Mouse (Mus musculus) lung, postnatal 0 days (tissue): ENCODE data around the gene Yes1. TPM values are rescaled to one million over a fixed set of nuclear protein-coding genes. Genes with fewer than 3 reads are reported as not detected.
"Not testable (repeated sequence)": the region's sequence is repeated elsewhere in the genome, so short reads cannot be mapped to it uniquely, and the experiment has no call there.

Experiments
- ATAC-seq: fragments of 200-750 bp; cut with Nextera tagmentation; 2 replicates; pipeline ENCODE4 v1.8.0; 2017; ENCODE audit warnings: moderate library complexity
- DNase-seq: peaks from one replicate; pipeline ENCODE4 v3.0.0-alpha.2; 2016; ENCODE audit warnings: low spot score
- H3K27ac ChIP-seq: fragments of 300-500 bp; sonication (generic); 2 replicates; pipeline ENCODE4 v1.5.1; 2014; ENCODE audit warnings: antibody characterized with exemption, mild to moderate bottlenecking, low read length, mixed read lengths
- H3K27me3 ChIP-seq: fragments of 300-500 bp; sonication (generic); replicated peaks from 2 replicates; pipeline ENCODE4 v1.6.1; 2014; ENCODE audit warnings: low read length, mixed read lengths; ENCODE audit not compliant: insufficient read depth
- H3K36me3 ChIP-seq: fragments of 300-500 bp; sonication (generic); 2 replicates; pipeline ENCODE4 v1.6.1; 2014; ENCODE audit warnings: low read length, mixed read lengths; ENCODE audit not compliant: insufficient read depth
- H3K4me1 ChIP-seq: fragments of 300-500 bp; sonication (generic); 2 replicates; pipeline ENCODE4 v1.6.1; 2014; ENCODE audit warnings: antibody characterized with exemption, low read depth, low read length, mixed read lengths; ENCODE audit not compliant: insufficient read depth
- H3K4me2 ChIP-seq: fragments of 300-500 bp; sonication (generic); replicated peaks from 2 replicates; pipeline ENCODE4 v1.6.1; 2014; ENCODE audit warnings: low read depth, mild to moderate bottlenecking, low read length, moderate library complexity, mixed read lengths
- H3K4me3 ChIP-seq: fragments of 300-500 bp; sonication (generic); 2 replicates; pipeline ENCODE4 v1.5.1; 2014; ENCODE audit warnings: low read depth, low read length
- H3K9ac ChIP-seq: fragments of 300-500 bp; sonication (generic); replicated peaks from 2 replicates; pipeline ENCODE4 v1.6.1; 2014; ENCODE audit warnings: low read depth, mild to moderate bottlenecking
- H3K9me3 ChIP-seq: fragments of 300-500 bp; sonication (generic); 2 replicates; pipeline ENCODE4 v1.6.1; 2016; ENCODE audit warnings: low read length, mixed read lengths
- CTCF ChIP-seq: IDR thresholded peaks from 2 replicates; pipeline ENCODE4 v1.5.1; 2016; ENCODE audit warnings: antibody characterized with exemption, mild to moderate bottlenecking
- EP300 ChIP-seq: IDR thresholded peaks from 2 replicates; pipeline ENCODE4 v1.6.1; 2016; ENCODE audit warnings: antibody characterized with exemption, mild to moderate bottlenecking, control low read depth
- whole genome bisulfite sequencing: fragments of 180-500 bp; shearing (Covaris S2); extraction: QIAGEN DNeasy Blood & Tissue Kit; methylation state at CpG from one replicate; pipeline ENCODE4 v1.1.7; 2014; 5-methylcytosine and 5-hydroxymethylcytosine counted together
- polyA plus RNA-seq: library from polyadenylated mRNA; unstranded; fragments of >200 nt; fragmentation: Nextera tagmentation; extraction: Ambion mirVana; gene quantifications from 2 replicates; pipeline ENCODE4 v1.2.1, GENCODE M21; 2015

Gene Yes1
- polyA plus RNA-seq, 1 experiment from 2014 or later, result 28.5 TPM

GRCm38 (mm10) chr5:32614691-32615090, 3.7 kb downstream of the Yes1 start:
- WGBS, result 30% methylated on average over 4 of the region's 4 CpGs
- TF ChIP-seq EP300, result no peak
- no peak for TF ChIP-seq CTCF
- H3K4me2 ChIP-seq, result peak overlapping the region; percentile 34

GRCm38 (mm10) chr5:32616489-32616888, 5.5 kb downstream of the Yes1 start:
- H3K27me3 ChIP-seq, DNase-seq, H3K27ac ChIP-seq, H3K4me2 ChIP-seq, H3K4me1 ChIP-seq, H3K4me3 ChIP-seq, H3K36me3 ChIP-seq, H3K9me3 ChIP-seq, ATAC-seq, H3K9ac ChIP-seq: not testable (repeated sequence)
- WGBS, result 80% methylated on average over 7 of the region's 7 CpGs

More at GRCm38 (mm10) chr5:32614691-32615090, 3.7 kb downstream of the Yes1 start:
- H3K9me3 ChIP-seq, result no peaks in the 10 kb centered on the region
- no peak overlapping the region for H3K9ac ChIP-seq
- 0 out of 2 replicates have a peak, but pooled peaks cover 3% of the 10 kb centered on the region for H3K4me1 ChIP-seq
- no peaks in the 10 kb centered on the region for H3K36me3 ChIP-seq
- no peak for ATAC-seq
- H3K4me3 ChIP-seq, result 0 out of 2 replicates have a peak overlapping the region, but pooled peaks have one; percentile 2
- no peaks in the 10 kb centered on the region for H3K27me3 ChIP-seq
- DNase-seq, result peak; percentile 22
- peak overlapping the region; percentile 57 for H3K27ac ChIP-seq

- WGBS, result 86% methylated on average over 1 of the region's 1 CpGs
- H3K4me2 ChIP-seq, result no peak overlapping the region
- no peaks in the 10 kb centered on the region for H3K36me3 ChIP-seq
- ATAC-seq, result no peak
- DNase-seq, result no peak
- no peaks in the 10 kb centered on the region for H3K4me1 ChIP-seq
- H3K4me3 ChIP-seq, result no peak overlapping the region
- no peaks in the 10 kb centered on the region for H3K27me3 ChIP-seq
- no peak overlapping the region for H3K9ac ChIP-seq
- no peaks in the 10 kb centered on the region for H3K9me3 ChIP-seq
- TF ChIP-seq CTCF, result no peak
- TF ChIP-seq EP300, result no peak
- no peak overlapping the region for H3K27ac ChIP-seq
These were observed 6.9 kb downstream of the Yes1 start for GRCm38 (mm10) chr5:32617851-32618250.

GRCm38 (mm10) chr5:32623649-32624048, 12.7 kb downstream of the Yes1 start:
- ATAC-seq, result no peak
- H3K27me3 ChIP-seq, result no peaks in the 10 kb centered on the region
- H3K36me3 ChIP-seq, result no peaks in the 10 kb centered on the region
- no peak overlapping the region for H3K27ac ChIP-seq
- no peaks in the 10 kb centered on the region for H3K4me1 ChIP-seq
- no peak overlapping the region for H3K4me3 ChIP-seq
- no peak overlapping the region for H3K4me2 ChIP-seq
- no peaks in the 10 kb centered on the region for H3K9me3 ChIP-seq
- TF ChIP-seq CTCF (no peak), EP300 (no peak)
- no peak overlapping the region for H3K9ac ChIP-seq
- DNase-seq, result no peak

GRCm38 (mm10) chr5:32624777-32625176, 13.8 kb downstream of the Yes1 start:
- no peak overlapping the region for H3K4me3 ChIP-seq
- H3K9me3 ChIP-seq, result no peaks in the 10 kb centered on the region
- H3K4me2 ChIP-seq, result no peak overlapping the region
- H3K27ac ChIP-seq, result no peak overlapping the region
- H3K27me3 ChIP-seq, result no peaks in the 10 kb centered on the region
- H3K36me3 ChIP-seq, result no peaks in the 10 kb centered on the region
- DNase-seq (no peak), ATAC-seq (no peak)
- H3K4me1 ChIP-seq, result no peaks in the 10 kb centered on the region
- H3K9ac ChIP-seq, result no peak overlapping the region
- TF ChIP-seq CTCF (no peak), EP300 (no peak)
- WGBS, result 89% methylated on average over 2 of the region's 2 CpGs

- no peak for TF ChIP-seq EP300
- TF ChIP-seq CTCF, result no peak
- Histone ChIP-seq H3K4me3 (no peak overlapping the region), H3K36me3 (no peaks in the 10 kb centered on the region), H3K27me3 (no peaks in the 10 kb centered on the region), H3K27ac (no peak overlapping the region), H3K9me3 (no peaks in the 10 kb centered on the region), H3K4me1 (no peaks in the 10 kb centered on the region; the same call in 1 of the 2 replicates), H3K4me2 (no peak overlapping the region), H3K9ac (no peak overlapping the region)
- DNase-seq (no peak), ATAC-seq (no peak)
These were observed 22.2 kb downstream of the Yes1 start for GRCm38 (mm10) chr5:32633185-32633584.

- WGBS, result 51% methylated on average over 1 of the region's 1 CpGs
- Histone ChIP-seq H3K27me3 (no peaks in the 10 kb centered on the region), H3K9ac (no peak overlapping the region), H3K36me3 (0 out of 2 replicates have a peak, but pooled peaks cover 7% of the 10 kb centered on the region), H3K4me2 (no peak overlapping the region), H3K9me3 (no peaks in the 10 kb centered on the region), H3K27ac (no peak overlapping the region), H3K4me1 (no peaks in the 10 kb centered on the region), H3K4me3 (no peak overlapping the region)
- DNase-seq, result peak; percentile 67
- TF ChIP-seq CTCF (peak; percentile 69), EP300 (no peak)
- no peak for ATAC-seq
These were observed 46.4 kb downstream of the Yes1 start for GRCm38 (mm10) chr5:32657386-32657785.
